Mouse (Mus musculus): ENCODE measurements around the gene Ifitm5. TPM values are rescaled to one million over a fixed set of nuclear protein-coding genes. Genes with fewer than 3 reads are reported as not detected.

Ifitm5 gene
- total and polyA plus RNA-seq, 3 experiments: 0.78 to 1.3 (median 1.2) TPM

GRCm38 (mm10) chr7:140902036-140902875 is 47.8 kb downstream of the Ifitm5 start:
- DNase-seq: peak; percentile 51

DNA sequence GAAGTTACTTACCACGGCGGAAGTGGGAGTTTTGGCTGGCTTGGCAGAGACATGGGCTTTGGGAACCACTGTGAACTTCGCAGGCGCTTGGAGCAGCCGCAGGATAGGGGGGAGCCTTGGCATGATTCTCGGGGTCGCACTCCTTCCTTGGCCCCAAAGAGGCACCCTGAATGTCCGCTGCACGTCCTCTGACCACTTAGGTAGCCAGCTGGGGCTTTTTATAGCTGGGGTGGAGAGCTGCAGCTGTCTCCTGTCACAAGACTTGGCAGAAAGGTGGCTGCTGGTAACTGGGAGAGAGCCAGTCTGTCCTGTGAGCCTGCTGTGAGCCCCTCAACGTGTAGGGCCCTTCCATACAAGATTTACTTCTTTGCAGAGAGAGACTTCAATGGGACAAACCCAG is 49.9 kb downstream of the Ifitm5 start, which contains the start of gene Cox8b:
TSS of gene Cox8b (minus strand) at position 227 of the 400 bp plus-strand sequence.
- DNase-seq: no peak

DNA sequence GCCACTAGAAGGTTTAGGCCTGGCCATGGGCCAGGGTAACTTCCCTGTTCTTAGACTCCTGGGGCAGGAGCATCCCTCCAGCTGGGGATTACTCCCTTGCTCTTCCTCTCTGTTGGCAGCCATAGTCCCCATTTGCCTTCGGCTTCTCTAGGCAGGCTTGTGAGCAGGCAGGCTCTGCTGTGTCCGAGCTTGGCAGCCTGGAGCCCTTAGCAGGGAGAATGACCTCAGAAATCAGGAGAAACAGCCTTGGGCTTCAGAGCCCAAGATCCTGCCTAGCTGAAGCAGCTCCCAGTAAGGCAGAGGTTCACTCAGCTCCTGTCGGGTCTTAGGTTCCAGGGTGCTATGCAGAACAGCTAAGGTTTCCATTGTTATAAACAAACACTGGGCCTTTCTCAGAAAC is 51.0 kb downstream of the Ifitm5 start:
- DNase-seq: peak; percentile 47

Other genes starting within 250 kb of the Ifitm5 start
- gene Cyp2e1, start 186.6 kb downstream of the Ifitm5 start, total RNA-seq (2021): 1,000 to 10,000 TPM in 1 of 2 experiments, 100 to 1,000 TPM in 1; 264 to 1,313 TPM
- 19.3 and 45.7 TPM in 2 replicates for gene Cyp2e1, start 186.6 kb downstream of the Ifitm5 start, polyA plus RNA-seq (2012; rRNA removed)
- gene Syce1, start 162.4 kb downstream of the Ifitm5 start, total RNA-seq (2021): not detected
- not detected in 2 replicates for gene Syce1, start 162.4 kb downstream of the Ifitm5 start, polyA plus RNA-seq (2012; rRNA removed)
- 1 to 10 TPM; 2.2 to 5.3 TPM for gene Zfp941, start 128.1 kb downstream of the Ifitm5 start, total RNA-seq (2021)
- gene Zfp941, start 128.1 kb downstream of the Ifitm5 start, polyA plus RNA-seq (2012; rRNA removed): 0.08 and 0.29 TPM in 2 replicates
- 1 to 10 TPM in 1 of 2 experiments, not detected in 1; 1.7 TPM for gene Urah, start 115.3 kb downstream of the Ifitm5 start, total RNA-seq (2021)
- 0.98 and 3.1 TPM in 2 replicates for gene Urah, start 115.3 kb downstream of the Ifitm5 start, polyA plus RNA-seq (2012; rRNA removed)
- not detected for gene Scgb1c1, start 104.7 kb downstream of the Ifitm5 start, total RNA-seq (2021)
- not detected in 2 replicates for gene Scgb1c1, start 104.7 kb downstream of the Ifitm5 start, polyA plus RNA-seq (2012; rRNA removed)
- gene Odf3, start 102.5 kb downstream of the Ifitm5 start, total RNA-seq (2021): under 1 TPM in 1 of 2 experiments, not detected in 1; 0.26 TPM
- 3.0 and 4.4 TPM in 2 replicates for gene Odf3, start 102.5 kb downstream of the Ifitm5 start, polyA plus RNA-seq (2012; rRNA removed)
- not detected for gene Gm45785, start 94.0 kb downstream of the Ifitm5 start, total RNA-seq (2021)
- 0.44 and 0.46 TPM in 2 replicates for gene Gm45785, start 94.0 kb downstream of the Ifitm5 start, polyA plus RNA-seq (2012; rRNA removed)
- 10 to 100 TPM; 60.4 to 66.4 TPM for gene Ric8a, start 93.3 kb downstream of the Ifitm5 start, total RNA-seq (2021)
- 93.7 and 102 TPM in 2 replicates for gene Ric8a, start 93.3 kb downstream of the Ifitm5 start, polyA plus RNA-seq (2012; rRNA removed)
- 10 to 100 TPM; 32.0 to 34.7 TPM for gene Bet1l, start 92.7 kb downstream of the Ifitm5 start, total RNA-seq (2021)
- gene Bet1l, start 92.7 kb downstream of the Ifitm5 start, polyA plus RNA-seq (2012; rRNA removed): 18.0 and 20.2 TPM in 2 replicates
- 100 to 1,000 TPM; 104 to 122 TPM for gene Psmd13, start 68.3 kb downstream of the Ifitm5 start, total RNA-seq (2021)
- 37.4 and 46.4 TPM in 2 replicates for gene Psmd13, start 68.3 kb downstream of the Ifitm5 start, polyA plus RNA-seq (2012; rRNA removed)
- 10 to 100 TPM; 28.3 to 35.6 TPM for gene Sirt3, start 68.0 kb downstream of the Ifitm5 start, total RNA-seq (2021)
- gene Sirt3, start 68.0 kb downstream of the Ifitm5 start, polyA plus RNA-seq (2012; rRNA removed): 41.2 and 47.4 TPM in 2 replicates
- 1,000 to 10,000 TPM; 1,499 to 1,761 TPM for gene Cox8b, start 49.8 kb downstream of the Ifitm5 start, total RNA-seq (2021)
- gene Cox8b, start 49.8 kb downstream of the Ifitm5 start, polyA plus RNA-seq (2012; rRNA removed): 454 and 875 TPM in 2 replicates
- 1 to 10 TPM; 1.0 to 2.0 TPM for gene Nlrp6, start 29.4 kb downstream of the Ifitm5 start, total RNA-seq (2021)
- 0.62 and 1.2 TPM in 2 replicates for gene Nlrp6, start 29.4 kb downstream of the Ifitm5 start, polyA plus RNA-seq (2012; rRNA removed)
- 10 to 100 TPM; 26.5 to 48.7 TPM for gene Pgghg, start 8.9 kb downstream of the Ifitm5 start, total RNA-seq (2021)
- 56.0 and 59.0 TPM in 2 replicates for gene Pgghg, start 8.9 kb downstream of the Ifitm5 start, polyA plus RNA-seq (2012; rRNA removed)
- not detected for gene Gm45717, start 5.6 kb upstream of the Ifitm5 start, total RNA-seq (2021)
- not detected in 2 replicates for gene Gm45717, start 5.6 kb upstream of the Ifitm5 start, polyA plus RNA-seq (2012; rRNA removed)
- gene Ifitm2, start 5.7 kb upstream of the Ifitm5 start, total RNA-seq (2021): 100 to 1,000 TPM; 504 to 654 TPM
- gene Ifitm2, start 5.7 kb upstream of the Ifitm5 start, polyA plus RNA-seq (2012; rRNA removed): 947 and 952 TPM in 2 replicates
- 10 to 100 TPM in 1 of 2 experiments, 1 to 10 TPM in 1; 7.6 to 14.6 TPM for gene Ifitm1, start 16.9 kb upstream of the Ifitm5 start, total RNA-seq (2021)
- 23.9 and 29.4 TPM in 2 replicates for gene Ifitm1, start 16.9 kb upstream of the Ifitm5 start, polyA plus RNA-seq (2012; rRNA removed)
- gene Ifitm3, start 60.5 kb upstream of the Ifitm5 start, total RNA-seq (2021): 100 to 1,000 TPM; 102 to 148 TPM
- 140 and 146 TPM in 2 replicates for gene Ifitm3, start 60.5 kb upstream of the Ifitm5 start, polyA plus RNA-seq (2012; rRNA removed)
- gene Ifitm6, start 67.6 kb upstream of the Ifitm5 start, total RNA-seq (2021): under 1 TPM in 1 of 2 experiments, not detected in 1; 0.93 TPM
- gene Ifitm6, start 67.6 kb upstream of the Ifitm5 start, polyA plus RNA-seq (2012; rRNA removed): 0.39 and 1.2 TPM in 2 replicates
- gene Gm17387, start 78.8 kb upstream of the Ifitm5 start, total RNA-seq (2021): not detected
- not detected in 2 replicates for gene Gm17387, start 78.8 kb upstream of the Ifitm5 start, polyA plus RNA-seq (2012; rRNA removed)
- gene B4galnt4, start 110.8 kb upstream of the Ifitm5 start, total RNA-seq (2021): 1 to 10 TPM; 1.4 to 3.0 TPM
- gene B4galnt4, start 110.8 kb upstream of the Ifitm5 start, polyA plus RNA-seq (2012; rRNA removed): 1.7 and 5.1 TPM in 2 replicates
- gene Pkp3, start 127.9 kb upstream of the Ifitm5 start, total RNA-seq (2021): 1 to 10 TPM in 1 of 2 experiments, under 1 TPM in 1; 0.89 to 1.5 TPM
- 0.68 and 1.4 TPM in 2 replicates for gene Pkp3, start 127.9 kb upstream of the Ifitm5 start, polyA plus RNA-seq (2012; rRNA removed)
- 1 to 10 TPM; 2.8 to 5.3 TPM for gene Sigirr, start 150.3 kb upstream of the Ifitm5 start, total RNA-seq (2021)
- 6.7 and 8.7 TPM in 2 replicates for gene Sigirr, start 150.3 kb upstream of the Ifitm5 start, polyA plus RNA-seq (2012; rRNA removed)
- gene Ano9, start 167.5 kb upstream of the Ifitm5 start, total RNA-seq (2021): under 1 TPM in 1 of 2 experiments, not detected in 1; 0.17 TPM
- 0.17 and 0.25 TPM in 2 replicates for gene Ano9, start 167.5 kb upstream of the Ifitm5 start, polyA plus RNA-seq (2012; rRNA removed)
- 10 to 100 TPM; 27.7 to 37.9 TPM for gene Ptdss2, start 172.1 kb upstream of the Ifitm5 start, total RNA-seq (2021)
- gene Ptdss2, start 172.1 kb upstream of the Ifitm5 start, polyA plus RNA-seq (2012; rRNA removed): 38.2 and 41.7 TPM in 2 replicates
- gene Rnh1, start 222.6 kb upstream of the Ifitm5 start, total RNA-seq (2021): 100 to 1,000 TPM; 301 to 302 TPM
- gene Rnh1, start 222.6 kb upstream of the Ifitm5 start, polyA plus RNA-seq (2012; rRNA removed): 214 and 394 TPM in 2 replicates
- 10 to 100 TPM; 65.5 to 99.1 TPM for gene Hras, start 243.7 kb upstream of the Ifitm5 start, total RNA-seq (2021)
- 41.8 and 47.1 TPM in 2 replicates for gene Hras, start 243.7 kb upstream of the Ifitm5 start, polyA plus RNA-seq (2012; rRNA removed)
- gene Lrrc56, start 243.9 kb upstream of the Ifitm5 start, total RNA-seq (2021): 1 to 10 TPM; 6.3 to 8.0 TPM
- 8.0 and 8.7 TPM in 2 replicates for gene Lrrc56, start 243.9 kb upstream of the Ifitm5 start, polyA plus RNA-seq (2012; rRNA removed)